Comparison of ENCODE assay signal across 22 mouse cellular contexts in genomic region chr2:102092579-102092978, GRCm38 (mm10).
DNase-seq lines count a peak whose midpoint lies in the region; ATAC-seq lines count a peak whose summit lies in the region.
"Had no signal": no experiment of that assay in that cellular context is flagged by ENCODE, and none has a peak within 500 bp of the region (broad histone marks: within the 10 kb centered on the region; RNA-seq: fewer than 3 reads in every experiment).

No protein-coding gene starts in this region.

- H3K36me3 ChIP-seq in intestine, embryonic 16.5 days (ENCODE audit: control insufficient read depth, insufficient read depth, low read length): no peaks in the 10 kb centered on the region
- no peaks in the 10 kb centered on the region for H3K36me3 ChIP-seq in intestine, embryonic 15.5 days
- H3K36me3 ChIP-seq in forebrain, embryonic 15.5 days: no peaks in the 10 kb centered on the region
- H3K36me3 ChIP-seq in midbrain, embryonic 15.5 days (replicated peaks): no peaks in the 10 kb centered on the region
- H3K36me3 ChIP-seq: G1E; neural tube, embryonic 12.5 days had no signal

- H3K27me3 ChIP-seq in intestine, embryonic 16.5 days (replicated peaks; ENCODE audit: control insufficient read depth, insufficient read depth, low read length): no peaks in the 10 kb centered on the region
- no peaks in the 10 kb centered on the region for H3K27me3 ChIP-seq in intestine, embryonic 15.5 days (replicated peaks)
- H3K27me3 ChIP-seq in forebrain, embryonic 15.5 days: no peaks in the 10 kb centered on the region
- no peaks in the 10 kb centered on the region for H3K27me3 ChIP-seq in midbrain, embryonic 15.5 days (replicated peaks)
- H3K27me3 ChIP-seq: neural tube, embryonic 12.5 days had no signal

- no peak overlapping the region for H3K4me2 ChIP-seq in intestine, embryonic 16.5 days (ENCODE audit: low read depth, low read length)
- H3K4me2 ChIP-seq in intestine, embryonic 15.5 days (replicated peaks): no peak overlapping the region
- H3K4me2 ChIP-seq in forebrain, embryonic 15.5 days (replicated peaks): no peak overlapping the region
- H3K4me2 ChIP-seq in midbrain, embryonic 15.5 days: no peak overlapping the region
- H3K4me2 ChIP-seq: liver, embryonic 11.5 days had no signal

- peaks cover 7% of the 10 kb centered on the region for H3K4me1 ChIP-seq in intestine, embryonic 16.5 days (ENCODE audit: control insufficient read depth, insufficient read depth, low read length)
- peaks cover 7% of the 10 kb centered on the region; the same call in 1 of the 2 replicates for H3K4me1 ChIP-seq in intestine, embryonic 15.5 days (replicated peaks)
- peaks cover 40% of the 10 kb centered on the region for H3K4me1 ChIP-seq in forebrain, embryonic 15.5 days
- H3K4me1 ChIP-seq in midbrain, embryonic 15.5 days: peaks cover 33% of the 10 kb centered on the region

- no peaks in the 10 kb centered on the region for H3K9me3 ChIP-seq in intestine, embryonic 16.5 days (ENCODE audit: control insufficient read depth, low read length)
- no peaks in the 10 kb centered on the region for H3K9me3 ChIP-seq in intestine, embryonic 15.5 days
- no peaks in the 10 kb centered on the region for H3K9me3 ChIP-seq in forebrain, embryonic 15.5 days
- no peaks in the 10 kb centered on the region for H3K9me3 ChIP-seq in midbrain, embryonic 15.5 days
- H3K9me3 ChIP-seq: G1E; neural tube, embryonic 12.5 days had no signal

- H3K27ac ChIP-seq in intestine, embryonic 16.5 days (ENCODE audit: low read length): no peak overlapping the region
- no peak overlapping the region for H3K27ac ChIP-seq in intestine, embryonic 15.5 days
- peak overlapping the region; percentile 12; the same call in 1 of the 2 replicates for H3K27ac ChIP-seq in forebrain, embryonic 15.5 days (replicated peaks)
- peak overlapping the region; percentile 39 for H3K27ac ChIP-seq in midbrain, embryonic 15.5 days
- H3K27ac ChIP-seq: heart, adult 2 months; left cerebral cortex, adult 2 months; neural tube, embryonic 12.5 days had no signal

- 79% methylated on average over 10 of the region's 10 CpGs for WGBS in intestine, embryonic 16.5 days
- 75% methylated on average over 10 of the region's 10 CpGs for whole genome bisulfite sequencing in intestine, embryonic 15.5 days
- 69% methylated on average over 10 of the region's 10 CpGs for WGBS in forebrain, embryonic 15.5 days
- WGBS in midbrain, embryonic 15.5 days: 78% methylated on average over 10 of the region's 10 CpGs

- ATAC-seq in cerebellum, adult (ENCODE audit: insufficient number of reproducible peaks, low FRiP score, low TSS enrichment): no peak
- ATAC-seq in intestine, embryonic 16.5 days: no peak
- ATAC-seq in intestine, embryonic 15.5 days: no peak
- no peak for ATAC-seq in forebrain, embryonic 15.5 days (replicated peaks)
- ATAC-seq in midbrain, embryonic 15.5 days (replicated peaks): no peak
- no peak for ATAC-seq in megakaryocyte, adult 5-6 weeks (ENCODE audit: poor library complexity, severe bottlenecking)
- ATAC-seq: activated CD4-positive, CD25-positive, alpha-beta regulatory T cell, adult 4 months had no signal

- DNase-seq in cerebellum, adult 9-10 months: peak; percentile 59
- DNase-seq in layer of hippocampus, postnatal 25 days (ENCODE audit: extremely low spot score in 1 of 2, low spot score in 1 of 2): no peak
- DNase-seq: adrenal gland, postnatal 10 days; gastrocnemius, postnatal 25 days; heart, adult 2 months; heart, postnatal 36 days; kidney, adult 8-10 months; kidney, postnatal 25 days; left cerebral cortex, postnatal 4 days; lung, adult 18-20 months; thymus, adult 2 months had no signal

- H3K4me3 ChIP-seq in intestine, embryonic 16.5 days (ENCODE audit: low read length): no peak overlapping the region
- no peak overlapping the region for H3K4me3 ChIP-seq in intestine, embryonic 15.5 days (replicated peaks)
- H3K4me3 ChIP-seq in forebrain, embryonic 15.5 days: no peak overlapping the region
- H3K4me3 ChIP-seq in midbrain, embryonic 15.5 days: no peak overlapping the region
- H3K4me3 ChIP-seq: heart, adult 2 months; left cerebral cortex, adult 2 months; neural tube, embryonic 12.5 days had no signal

- H3K9ac ChIP-seq in intestine, embryonic 16.5 days (ENCODE audit: low read depth, low read length): peak overlapping the region; percentile 27; the same call in 1 of the 2 replicates
- no peak overlapping the region for H3K9ac ChIP-seq in intestine, embryonic 15.5 days
- H3K9ac ChIP-seq in forebrain, embryonic 15.5 days (replicated peaks): no peak overlapping the region
- 0 out of 2 replicates have a peak overlapping the region, but pooled peaks have one; percentile 10 for H3K9ac ChIP-seq in midbrain, embryonic 15.5 days
- H3K9ac ChIP-seq: neural tube, embryonic 12.5 days had no signal

Comparison
In these comparisons a context has a peak if more than half of its experiments do, and no peak if none do; other contexts are left out.
1. H3K9ac ChIP-seq: peak in intestine, embryonic 16.5 days (single experiment) and midbrain, embryonic 15.5 days (single experiment); none in intestine, embryonic 15.5 days (single experiment) and forebrain, embryonic 15.5 days (single experiment).
2. H3K27ac ChIP-seq: peak in forebrain, embryonic 15.5 days (single experiment) and midbrain, embryonic 15.5 days (single experiment); none in intestine, embryonic 16.5 days (single experiment) and intestine, embryonic 15.5 days (single experiment).